Mouse (Mus musculus) intestine, postnatal 0 days (tissue): ENCODE data around the gene Sytl2. TPM values are rescaled to one million over a fixed set of nuclear protein-coding genes. Genes with fewer than 3 reads are reported as not detected.

ENCODE experiments used
- ATAC-seq: fragments of 200-750 bp; cut with Nextera tagmentation; 2 replicates; pipeline ENCODE4 v1.8.0; 2017; ENCODE audit warnings: mild to moderate bottlenecking, moderate TSS enrichment, moderate library complexity
- H3K27ac ChIP-seq: fragments of 300-500 bp; sonication (generic); 2 replicates; pipeline ENCODE4 v1.5.1; 2014; ENCODE audit warnings: mild to moderate bottlenecking, low read depth, low read length, moderate library complexity
- H3K27me3 ChIP-seq: fragments of 300-500 bp; sonication (generic); replicated peaks from 2 replicates; pipeline ENCODE4 v1.6.1; 2014; ENCODE audit warnings: low read length, mixed read lengths; ENCODE audit not compliant: control insufficient read depth, insufficient read depth
- H3K36me3 ChIP-seq: fragments of 300-500 bp; sonication (generic); 2 replicates; pipeline ENCODE4 v1.6.1; 2014; ENCODE audit warnings: mild to moderate bottlenecking, moderate library complexity; ENCODE audit not compliant: control insufficient read depth, insufficient read depth
- H3K4me1 ChIP-seq: fragments of 300-500 bp; sonication (generic); replicated peaks from 2 replicates; pipeline ENCODE4 v1.6.1; 2014; ENCODE audit warnings: antibody characterized with exemption, low read length, mixed read lengths; ENCODE audit not compliant: control insufficient read depth, insufficient read depth
- H3K4me2 ChIP-seq: fragments of 300-500 bp; sonication (generic); replicated peaks from 2 replicates; pipeline ENCODE4 v1.6.1; 2014; ENCODE audit warnings: low read depth, mild to moderate bottlenecking, moderate library complexity
- H3K4me3 ChIP-seq: fragments of 300-500 bp; sonication (generic); 2 replicates; pipeline ENCODE4 v1.5.1; 2014; ENCODE audit warnings: low read depth, low read length
- H3K9ac ChIP-seq: fragments of 300-500 bp; sonication (generic); 2 replicates; pipeline ENCODE4 v1.6.1; 2014; ENCODE audit warnings: mild to moderate bottlenecking, low read depth, low read length
- H3K9me3 ChIP-seq: fragments of 300-500 bp; sonication (generic); 2 replicates; pipeline ENCODE4 v1.6.1; 2016; ENCODE audit warnings: mixed run types; ENCODE audit not compliant: control insufficient read depth
- CTCF ChIP-seq: sonication (generic); IDR thresholded peaks from 2 replicates; pipeline ENCODE4 v1.5.1; 2016; ENCODE audit warnings: low read depth, mild to moderate bottlenecking, control low read depth, antibody characterized with exemption, moderate library complexity
- WGBS: fragments of 180-500 bp; shearing (Covaris S2); extraction: QIAGEN DNeasy Blood & Tissue Kit; methylation state at CpG from one replicate; pipeline ENCODE4 v1.1.7; 2014; 5-methylcytosine and 5-hydroxymethylcytosine counted together
- polyA plus RNA-seq: library from polyadenylated mRNA; unstranded; fragments of >200 nt; fragmentation: Nextera tagmentation; extraction: Ambion mirVana; gene quantifications from 2 replicates; pipeline ENCODE4 v1.2.1, GENCODE M21; 2015

Sytl2 gene
- polyA plus RNA-seq, 1 experiment from 2014 or later: 7.0 TPM

GRCm38 (mm10) chr7:90320124-90320523 is 18.1 kb downstream of the Sytl2 start:
- ATAC-seq: no peak
- H3K9ac ChIP-seq: no peak overlapping the region
- H3K36me3 ChIP-seq: no peaks in the 10 kb centered on the region
- H3K4me3 ChIP-seq: no peak overlapping the region
- H3K9me3 ChIP-seq: no peaks in the 10 kb centered on the region
- H3K27me3 ChIP-seq: no peaks in the 10 kb centered on the region
- no peaks in the 10 kb centered on the region for H3K4me1 ChIP-seq
- 59% methylated on average over 5 of the region's 5 CpGs for WGBS
- H3K27ac ChIP-seq: no peak overlapping the region
- TF ChIP-seq CTCF: no peak
- H3K4me2 ChIP-seq: no peak overlapping the region

GRCm38 (mm10) chr7:90325166-90325565 is 23.1 kb downstream of the Sytl2 start:
- TF ChIP-seq CTCF: no peak

GRCm38 (mm10) chr7:90330200-90330599 is 28.1 kb downstream of the Sytl2 start:
- no peak overlapping the region for H3K9ac ChIP-seq
- H3K9me3 ChIP-seq: no peaks in the 10 kb centered on the region
- H3K4me2 ChIP-seq: no peak overlapping the region
- 82% methylated on average over 1 of the region's 1 CpGs for WGBS
- H3K27me3 ChIP-seq: no peaks in the 10 kb centered on the region
- H3K36me3 ChIP-seq: no peaks in the 10 kb centered on the region
- H3K4me3 ChIP-seq: no peak overlapping the region
- H3K27ac ChIP-seq: no peak overlapping the region
- no peaks in the 10 kb centered on the region for H3K4me1 ChIP-seq
- no peak for TF ChIP-seq CTCF
- no peak for ATAC-seq

More at GRCm38 (mm10) chr7:90325166-90325565, 23.1 kb downstream of the Sytl2 start:
- no peak overlapping the region for H3K9ac ChIP-seq
- no peak overlapping the region for H3K4me2 ChIP-seq
- 93% methylated on average over 4 of the region's 4 CpGs for whole genome bisulfite sequencing
- no peak for ATAC-seq
- no peak overlapping the region for H3K4me3 ChIP-seq
- no peaks in the 10 kb centered on the region for H3K9me3 ChIP-seq
- H3K27me3 ChIP-seq: no peaks in the 10 kb centered on the region
- H3K27ac ChIP-seq: no peak overlapping the region
- no peaks in the 10 kb centered on the region for H3K36me3 ChIP-seq
- H3K4me1 ChIP-seq: no peaks in the 10 kb centered on the region

- 87% methylated on average over 3 of the region's 3 CpGs for WGBS
- Histone ChIP-seq H3K27ac (no peak overlapping the region), H3K4me2 (no peak overlapping the region), H3K36me3 (no peaks in the 10 kb centered on the region), H3K9me3 (no peaks in the 10 kb centered on the region), H3K27me3 (no peaks in the 10 kb centered on the region), H3K4me1 (no peaks in the 10 kb centered on the region), H3K9ac (no peak overlapping the region), H3K4me3 (no peak overlapping the region)
- no peak for TF ChIP-seq CTCF
- no peak for ATAC-seq
These were observed 30.5 kb downstream of the Sytl2 start for GRCm38 (mm10) chr7:90332483-90333065.

GRCm38 (mm10) chr7:90334362-90334761 is 32.3 kb downstream of the Sytl2 start:
- H3K4me1 ChIP-seq: no peaks in the 10 kb centered on the region
- H3K9me3 ChIP-seq: no peaks in the 10 kb centered on the region
- H3K4me2 ChIP-seq: no peak overlapping the region
- no peak overlapping the region for H3K4me3 ChIP-seq
- no peak overlapping the region for H3K9ac ChIP-seq
- no peak for ATAC-seq
- no peaks in the 10 kb centered on the region for H3K36me3 ChIP-seq
- no peak for TF ChIP-seq CTCF
- no peaks in the 10 kb centered on the region for H3K27me3 ChIP-seq
- WGBS: 83% methylated on average over 6 of the region's 6 CpGs
- no peak overlapping the region for H3K27ac ChIP-seq

GRCm38 (mm10) chr7:90334831-90335230 is 32.8 kb downstream of the Sytl2 start:
- no peaks in the 10 kb centered on the region for H3K36me3 ChIP-seq
- WGBS: 83% methylated on average over 3 of the region's 3 CpGs
- no peaks in the 10 kb centered on the region for H3K4me1 ChIP-seq
- H3K27me3 ChIP-seq: no peaks in the 10 kb centered on the region
- H3K27ac ChIP-seq: no peak overlapping the region
- TF ChIP-seq CTCF: no peak
- no peak overlapping the region for H3K9ac ChIP-seq
- no peak overlapping the region for H3K4me2 ChIP-seq
- H3K9me3 ChIP-seq: no peaks in the 10 kb centered on the region
- no peak overlapping the region for H3K4me3 ChIP-seq
- ATAC-seq: no peak

GRCm38 (mm10) chr7:90335755-90336194 is 33.7 kb downstream of the Sytl2 start:
- no peak for TF ChIP-seq CTCF
- 44% methylated on average over 3 of the region's 3 CpGs for WGBS
- H3K9ac ChIP-seq: no peak overlapping the region
- no peak overlapping the region for H3K27ac ChIP-seq
- ATAC-seq: no peak
- no peak overlapping the region for H3K4me3 ChIP-seq
- no peaks in the 10 kb centered on the region for H3K4me1 ChIP-seq
- no peak overlapping the region for H3K4me2 ChIP-seq
- H3K9me3 ChIP-seq: no peaks in the 10 kb centered on the region
- H3K36me3 ChIP-seq: no peaks in the 10 kb centered on the region
- H3K27me3 ChIP-seq: no peaks in the 10 kb centered on the region
